15 mouse cellular contexts compared by ENCODE assay signal in genomic region chr13:63083663-63084062, GRCm38 (mm10).
"Had no signal": no experiment of that assay in that cellular context is flagged by ENCODE, and none has a peak within 500 bp of the region (broad histone marks: within the 10 kb centered on the region; RNA-seq: fewer than 3 reads in every experiment).

No protein-coding gene starts in this region.

- H3K36me3 ChIP-seq: liver, embryonic 13.5 days; midbrain, embryonic 10.5 days; midbrain, embryonic 15.5 days; neural tube, embryonic 12.5 days had no signal

- H3K9ac ChIP-seq: liver, embryonic 13.5 days; liver, postnatal 0 days; midbrain, embryonic 15.5 days; neural tube, embryonic 12.5 days had no signal

- ATAC-seq: liver, postnatal 0 days; midbrain, embryonic 15.5 days had no signal

- H3K27ac ChIP-seq: layer of hippocampus, adult 2 months; liver, embryonic 13.5 days; midbrain, embryonic 10.5 days; midbrain, embryonic 15.5 days; neural tube, embryonic 12.5 days had no signal

- DNase-seq: kidney, postnatal 10 days; kidney, postnatal 4 days; liver; liver, embryonic 13.5 days; liver, postnatal 0 days; lung, postnatal 4 days; retina, postnatal 1 day; right cerebral cortex, postnatal 4 days; spleen, adult 18-20 months; thymus, adult 18-20 months; thymus, postnatal 14 days had no signal

- H3K4me1 ChIP-seq: midbrain, embryonic 15.5 days; neural tube, embryonic 12.5 days had no signal

- H3K9me3 ChIP-seq: liver, embryonic 13.5 days; midbrain, embryonic 10.5 days; midbrain, embryonic 15.5 days; neural tube, embryonic 12.5 days had no signal

- H3K4me3 ChIP-seq: layer of hippocampus, adult 2 months; liver, embryonic 13.5 days; midbrain, embryonic 10.5 days; midbrain, embryonic 15.5 days; neural tube, embryonic 12.5 days had no signal

- H3K4me2 ChIP-seq: liver, embryonic 13.5 days; midbrain, embryonic 15.5 days; neural tube, embryonic 12.5 days had no signal

- H3K27me3 ChIP-seq: liver, embryonic 13.5 days; midbrain, embryonic 15.5 days; neural tube, embryonic 12.5 days had no signal
